Mouse (Mus musculus) intestine, embryonic 16.5 days (tissue): Measurements from ENCODE around the gene Pde4dip. TPM values are rescaled to one million over a fixed set of nuclear protein-coding genes. Genes with fewer than 3 reads are reported as not detected.

Source experiments
- ATAC-seq: fragments of 200-750 bp; cut with Nextera tagmentation; 2 replicates; pipeline ENCODE4 v1.8.0; 2017; ENCODE audit warnings: moderate TSS enrichment, moderate library complexity
- H3K27ac ChIP-seq: fragments of 300-500 bp; sonication (generic); 2 replicates; pipeline ENCODE4 v1.5.1; 2014; ENCODE audit warnings: mild to moderate bottlenecking, low read length
- H3K27me3 ChIP-seq: fragments of 300-500 bp; sonication (generic); replicated peaks from 2 replicates; pipeline ENCODE4 v1.6.1; 2014; ENCODE audit warnings: low read length, control low read depth, mixed read lengths; ENCODE audit not compliant: control insufficient read depth, insufficient read depth
- H3K36me3 ChIP-seq: fragments of 300-500 bp; sonication (generic); 2 replicates; pipeline ENCODE4 v1.6.1; 2014; ENCODE audit warnings: low read length, control low read depth; ENCODE audit not compliant: control insufficient read depth, insufficient read depth
- H3K4me1 ChIP-seq: fragments of 300-500 bp; sonication (generic); 2 replicates; pipeline ENCODE4 v1.6.1; 2014; ENCODE audit warnings: low read length, control low read depth, mixed read lengths; ENCODE audit not compliant: control insufficient read depth, insufficient read depth
- H3K4me2 ChIP-seq: fragments of 300-500 bp; sonication (generic); 2 replicates; pipeline ENCODE4 v1.6.1; 2014; ENCODE audit warnings: low read depth, low read length, control low read depth
- H3K4me3 ChIP-seq: fragments of 300-500 bp; sonication (generic); 2 replicates; pipeline ENCODE4 v1.5.1; 2014; ENCODE audit warnings: mild to moderate bottlenecking, low read length
- H3K9ac ChIP-seq: fragments of 300-500 bp; sonication (generic); 2 replicates; pipeline ENCODE4 v1.6.1; 2014; ENCODE audit warnings: low read depth, low read length
- H3K9me3 ChIP-seq: fragments of 300-500 bp; sonication (generic); 2 replicates; pipeline ENCODE4 v1.6.1; 2016; ENCODE audit warnings: low read length, control low read depth; ENCODE audit not compliant: control insufficient read depth
- WGBS: fragments of 180-500 bp; shearing (Covaris S2); extraction: QIAGEN DNeasy Blood & Tissue Kit; methylation state at CpG from one replicate; pipeline ENCODE4 v1.1.7; 2014; 5-methylcytosine and 5-hydroxymethylcytosine counted together
- polyA plus RNA-seq: library from polyadenylated mRNA; unstranded; fragments of >200 nt; fragmentation: Nextera tagmentation; extraction: Ambion mirVana; gene quantifications from 2 replicates; pipeline ENCODE4 v1.2.1, GENCODE M21; 2015

The Pde4dip gene
- polyA plus RNA-seq, 1 experiment from 2014 or later = 20.2 TPM

- H3K9me3 ChIP-seq = no peaks in the 10 kb centered on the region
- H3K36me3 ChIP-seq = no peaks in the 10 kb centered on the region
- no peak overlapping the region for H3K27ac ChIP-seq
- ATAC-seq = no peak
- no peaks in the 10 kb centered on the region for H3K4me1 ChIP-seq
- 72% methylated on average over 9 of the region's 9 CpGs for WGBS
- H3K27me3 ChIP-seq = no peaks in the 10 kb centered on the region
- no peak overlapping the region for H3K4me2 ChIP-seq
- no peak overlapping the region for H3K9ac ChIP-seq
- H3K4me3 ChIP-seq = no peak overlapping the region
These were observed 33.7 kb downstream of the Pde4dip start for GRCm38 (mm10) chr3:97854575-97855384.

GRCm38 (mm10) chr3:97851803-97852202, 36.7 kb downstream of the Pde4dip start:
- H3K4me1 ChIP-seq = no peaks in the 10 kb centered on the region
- no peak for ATAC-seq
- no peaks in the 10 kb centered on the region for H3K9me3 ChIP-seq
- H3K27ac ChIP-seq = no peak overlapping the region
- no peaks in the 10 kb centered on the region for H3K36me3 ChIP-seq
- H3K4me3 ChIP-seq = no peak overlapping the region
- no peaks in the 10 kb centered on the region for H3K27me3 ChIP-seq
- no peak overlapping the region for H3K9ac ChIP-seq
- no peak overlapping the region for H3K4me2 ChIP-seq
- 82% methylated on average over 2 of the region's 2 CpGs for WGBS

- Histone ChIP-seq H3K4me2 (no peak overlapping the region), H3K4me1 (no peaks in the 10 kb centered on the region), H3K4me3 (no peak overlapping the region), H3K9me3 (no peaks in the 10 kb centered on the region), H3K9ac (no peak overlapping the region), H3K27me3 (no peaks in the 10 kb centered on the region), H3K27ac (no peak overlapping the region), H3K36me3 (no peaks in the 10 kb centered on the region)
- ATAC-seq = no peak
- WGBS = 73% methylated on average over 3 of the region's 3 CpGs
These were observed 40.9 kb downstream of the Pde4dip start for GRCm38 (mm10) chr3:97847626-97848025.

- Histone ChIP-seq H3K4me2 (no peak overlapping the region), H3K4me1 (no peaks in the 10 kb centered on the region), H3K9ac (no peak overlapping the region), H3K36me3 (no peaks in the 10 kb centered on the region), H3K9me3 (no peaks in the 10 kb centered on the region), H3K4me3 (no peak overlapping the region), H3K27ac (no peak overlapping the region), H3K27me3 (no peaks in the 10 kb centered on the region)
- no peak for ATAC-seq
- WGBS = 50% methylated on average over 4 of the region's 4 CpGs
These were observed 42.1 kb downstream of the Pde4dip start for GRCm38 (mm10) chr3:97846448-97846847.

- 0 out of 2 replicates have a peak, but pooled peaks have one; percentile 36 for ATAC-seq
- Histone ChIP-seq H3K27ac (0 out of 2 replicates have a peak overlapping the region, but pooled peaks have one; percentile 12), H3K4me3 (no peak overlapping the region), H3K4me1 (no peaks in the 10 kb centered on the region), H3K27me3 (no peaks in the 10 kb centered on the region), H3K4me2 (no peak overlapping the region), H3K9me3 (no peaks in the 10 kb centered on the region), H3K36me3 (no peaks in the 10 kb centered on the region), H3K9ac (no peak overlapping the region)
- WGBS = 34% methylated on average over 2 of the region's 2 CpGs
These were observed 43.7 kb downstream of the Pde4dip start for GRCm38 (mm10) chr3:97844821-97845201.

- no peaks in the 10 kb centered on the region for H3K4me1 ChIP-seq
These were observed 44.2 kb downstream of the Pde4dip start for GRCm38 (mm10) chr3:97844163-97844820.

GRCm38 (mm10) chr3:97842641-97843040, 45.9 kb downstream of the Pde4dip start:
- 64% methylated on average over 2 of the region's 2 CpGs for WGBS
- H3K9me3 ChIP-seq = no peaks in the 10 kb centered on the region
- no peak overlapping the region for H3K27ac ChIP-seq

More at GRCm38 (mm10) chr3:97844163-97844820, 44.2 kb downstream of the Pde4dip start:
- H3K4me2 ChIP-seq = no peak overlapping the region
- no peaks in the 10 kb centered on the region for H3K9me3 ChIP-seq
- H3K36me3 ChIP-seq = no peaks in the 10 kb centered on the region
- H3K27ac ChIP-seq = peak overlapping the region; percentile 5; the same call in 1 of the 2 replicates
- H3K4me3 ChIP-seq = no peak overlapping the region
- ATAC-seq = peak; percentile 63
- 69% methylated on average over 7 of the region's 7 CpGs for WGBS
- H3K9ac ChIP-seq = no peak overlapping the region
- no peaks in the 10 kb centered on the region for H3K27me3 ChIP-seq

GRCm38 (mm10) chr3:97840439-97840838, 48.1 kb downstream of the Pde4dip start:
- no peak overlapping the region for H3K27ac ChIP-seq
- H3K36me3 ChIP-seq = no peaks in the 10 kb centered on the region
- H3K9ac ChIP-seq = no peak overlapping the region
- ATAC-seq = no peak
- H3K4me3 ChIP-seq = no peak overlapping the region
- no peak overlapping the region for H3K4me2 ChIP-seq
- no peaks in the 10 kb centered on the region for H3K4me1 ChIP-seq
- no peaks in the 10 kb centered on the region for H3K9me3 ChIP-seq
- H3K27me3 ChIP-seq = no peaks in the 10 kb centered on the region

More at GRCm38 (mm10) chr3:97842641-97843040, 45.9 kb downstream of the Pde4dip start:
- no peak overlapping the region for H3K9ac ChIP-seq
- H3K27me3 ChIP-seq = no peaks in the 10 kb centered on the region
- H3K4me1 ChIP-seq = no peaks in the 10 kb centered on the region
- H3K4me2 ChIP-seq = no peak overlapping the region
- ATAC-seq = no peak
- no peak overlapping the region for H3K4me3 ChIP-seq
- H3K36me3 ChIP-seq = no peaks in the 10 kb centered on the region

GRCm38 (mm10) chr3:97835888-97836287, 52.6 kb downstream of the Pde4dip start:
- WGBS = 91% methylated on average over 5 of the region's 5 CpGs
- no peaks in the 10 kb centered on the region for H3K4me1 ChIP-seq
- H3K9ac ChIP-seq = no peak overlapping the region
- H3K9me3 ChIP-seq = no peaks in the 10 kb centered on the region
- no peak for ATAC-seq
- H3K4me2 ChIP-seq = no peak overlapping the region
- H3K36me3 ChIP-seq = no peaks in the 10 kb centered on the region
- H3K27ac ChIP-seq = no peak overlapping the region
- H3K27me3 ChIP-seq = no peaks in the 10 kb centered on the region
- no peak overlapping the region for H3K4me3 ChIP-seq
